Mouse (Mus musculus) embryonic fibroblast, embryonic 13.5 days (primary cell): ENCODE measurements around the gene Cntnap5b.

Experiments
- CTCF ChIP-seq: IDR thresholded peaks from 2 replicates; pipeline ENCODE4 v1.5.1; 2011; ENCODE audit warnings: mild to moderate bottlenecking, control low read depth, low read length, moderate library complexity, borderline replicate concordance; ENCODE audit not compliant: insufficient read depth
- POLR2A ChIP-seq: IDR thresholded peaks from 2 replicates; pipeline ENCODE4 v1.6.1; 2011; ENCODE audit warnings: low read depth, mild to moderate bottlenecking, control low read depth, low read length, moderate library complexity

- TF ChIP-seq CTCF (no peak), POLR2A (no peak)
Measured at GRCm38 (mm10) chr1:100465226-100465625, 692.7 kb downstream of the Cntnap5b start.
